Comparison of ENCODE assay signal across 20 mouse cellular contexts in genomic region chr10:86293880-86294279, GRCm38 (mm10). TPM values are rescaled to one million over a fixed set of nuclear protein-coding genes. Genes with fewer than 3 reads are reported as not detected.
DNase-seq lines count a peak whose midpoint lies in the region; ATAC-seq and TF ChIP-seq lines count a peak whose summit lies in the region.
"Had no signal": no experiment of that assay in that cellular context is flagged by ENCODE, and none has a peak within 500 bp of the region (broad histone marks: within the 10 kb centered on the region; RNA-seq: fewer than 3 reads in every experiment).

No protein-coding gene starts in this region.

- no peak overlapping the region for H3K4me2 ChIP-seq in forebrain, postnatal 0 days (ENCODE audit: low read depth)
- no peak overlapping the region for H3K4me2 ChIP-seq in forebrain, embryonic 13.5 days
- H3K4me2 ChIP-seq in midbrain, postnatal 0 days (ENCODE audit: low read depth, low read length, poor library complexity, severe bottlenecking): no peak overlapping the region
- H3K4me2 ChIP-seq in midbrain, embryonic 11.5 days: no peak overlapping the region
- H3K4me2 ChIP-seq in stomach, postnatal 0 days (replicated peaks; ENCODE audit: low read depth): no peak overlapping the region
- H3K4me2 ChIP-seq: heart, embryonic 15.5 days; liver, embryonic 12.5 days had no signal

- H3K27me3 ChIP-seq in forebrain, postnatal 0 days (ENCODE audit: insufficient read depth, low read length): no peaks in the 10 kb centered on the region
- H3K27me3 ChIP-seq in forebrain, embryonic 13.5 days: peaks cover under 1% of the 10 kb centered on the region; the same call in 1 of the 2 replicates
- H3K27me3 ChIP-seq in midbrain, postnatal 0 days (ENCODE audit: insufficient read depth, low read length): no peaks in the 10 kb centered on the region; the same call in 1 of the 2 replicates
- no peaks in the 10 kb centered on the region; the same call in 1 of the 2 replicates for H3K27me3 ChIP-seq in midbrain, embryonic 11.5 days (ENCODE audit: control insufficient read depth, insufficient read depth, low read length)
- H3K27me3 ChIP-seq in stomach, postnatal 0 days (ENCODE audit: control insufficient read depth, insufficient read depth, low read length): no peaks in the 10 kb centered on the region
- H3K27me3 ChIP-seq: heart, embryonic 15.5 days had no signal

- H3K4me3 ChIP-seq in forebrain, postnatal 0 days (ENCODE audit: low read depth, low read length): no peak overlapping the region
- no peak overlapping the region for H3K4me3 ChIP-seq in forebrain, embryonic 13.5 days
- H3K4me3 ChIP-seq in layer of hippocampus, adult 2 months: no peak overlapping the region
- no peak overlapping the region for H3K4me3 ChIP-seq in midbrain, postnatal 0 days (ENCODE audit: low read depth, low read length)
- no peak overlapping the region for H3K4me3 ChIP-seq in midbrain, embryonic 11.5 days (ENCODE audit: low read depth, low read length)
- no peak overlapping the region for H3K4me3 ChIP-seq in stomach, postnatal 0 days (ENCODE audit: low read depth, low read length)
- H3K4me3 ChIP-seq: heart, embryonic 15.5 days; hindbrain, embryonic 10.5 days; liver, embryonic 12.5 days had no signal

- H3K9me3 ChIP-seq in forebrain, postnatal 0 days (ENCODE audit: low read length): no peaks in the 10 kb centered on the region
- no peaks in the 10 kb centered on the region for H3K9me3 ChIP-seq in forebrain, embryonic 13.5 days (replicated peaks)
- H3K9me3 ChIP-seq in midbrain, postnatal 0 days (ENCODE audit: low read length): no peaks in the 10 kb centered on the region
- no peaks in the 10 kb centered on the region for H3K9me3 ChIP-seq in midbrain, embryonic 11.5 days (ENCODE audit: control insufficient read depth, low read length)
- no peaks in the 10 kb centered on the region for H3K9me3 ChIP-seq in stomach, postnatal 0 days (ENCODE audit: control insufficient read depth, low read length)
- H3K9me3 ChIP-seq: heart, embryonic 15.5 days; hindbrain, embryonic 10.5 days; liver, embryonic 12.5 days had no signal

- no peaks in the 10 kb centered on the region for H3K36me3 ChIP-seq in forebrain, postnatal 0 days (ENCODE audit: insufficient read depth)
- H3K36me3 ChIP-seq in forebrain, embryonic 13.5 days (ENCODE audit: poor library complexity, severe bottlenecking): no peaks in the 10 kb centered on the region
- no peaks in the 10 kb centered on the region for H3K36me3 ChIP-seq in midbrain, postnatal 0 days (ENCODE audit: insufficient read depth, low read length)
- no peaks in the 10 kb centered on the region for H3K36me3 ChIP-seq in midbrain, embryonic 11.5 days (ENCODE audit: control insufficient read depth, insufficient read depth, low read length)
- H3K36me3 ChIP-seq in stomach, postnatal 0 days (ENCODE audit: control insufficient read depth, insufficient read depth, low read length): no peaks in the 10 kb centered on the region
- H3K36me3 ChIP-seq: heart, embryonic 15.5 days; hindbrain, embryonic 10.5 days; liver, embryonic 12.5 days had no signal

- peak; percentile 14; the same call in 1 of the 2 replicates for TF ChIP-seq CTCF in forebrain, postnatal 0 days (IDR thresholded peaks at IDR 0.05; ENCODE audit: low read depth)
- peak; percentile 48 for TF ChIP-seq CTCF in layer of hippocampus, adult 2 months (conservative IDR thresholded peaks at IDR 0.05)
- peak; percentile 13; the same call in 1 of the 2 replicates for TF ChIP-seq CTCF in midbrain, postnatal 0 days (IDR thresholded peaks at IDR 0.05)
- peak; percentile 42 for TF ChIP-seq CTCF in stomach, postnatal 0 days (IDR thresholded peaks at IDR 0.05; ENCODE audit: low read depth)

- H3K4me1 ChIP-seq in forebrain, postnatal 0 days (ENCODE audit: insufficient read depth): no peaks in the 10 kb centered on the region
- 0 out of 2 replicates have a peak, but pooled peaks cover 6% of the 10 kb centered on the region for H3K4me1 ChIP-seq in forebrain, embryonic 13.5 days
- no peaks in the 10 kb centered on the region for H3K4me1 ChIP-seq in midbrain, postnatal 0 days (ENCODE audit: insufficient read depth, low read length)
- peaks cover 8% of the 10 kb centered on the region; the same call in 1 of the 2 replicates for H3K4me1 ChIP-seq in midbrain, embryonic 11.5 days (ENCODE audit: control insufficient read depth, insufficient read depth, low read length)
- no peaks in the 10 kb centered on the region for H3K4me1 ChIP-seq in stomach, postnatal 0 days (replicated peaks; ENCODE audit: control insufficient read depth, insufficient read depth)

- H3K27ac ChIP-seq in forebrain, postnatal 0 days (ENCODE audit: low read depth, low read length): no peak overlapping the region
- no peak overlapping the region for H3K27ac ChIP-seq in forebrain, embryonic 13.5 days
- H3K27ac ChIP-seq in layer of hippocampus, adult 2 months: no peak overlapping the region
- no peak overlapping the region for H3K27ac ChIP-seq in midbrain, postnatal 0 days (ENCODE audit: low read depth, low read length)
- H3K27ac ChIP-seq in midbrain, embryonic 11.5 days (ENCODE audit: low read depth, low read length): no peak overlapping the region
- H3K27ac ChIP-seq in stomach, postnatal 0 days (replicated peaks): no peak overlapping the region
- H3K27ac ChIP-seq: heart, embryonic 15.5 days; hindbrain, postnatal 0 days; liver, embryonic 12.5 days had no signal

- 72% methylated on average over 1 of the region's 1 CpGs for WGBS in forebrain, postnatal 0 days
- WGBS in forebrain, embryonic 13.5 days: 79% methylated on average over 1 of the region's 1 CpGs
- WGBS in midbrain, postnatal 0 days: 70% methylated on average over 1 of the region's 1 CpGs
- WGBS in midbrain, embryonic 11.5 days: 68% methylated on average over 1 of the region's 1 CpGs
- 77% methylated on average over 1 of the region's 1 CpGs for WGBS in stomach, postnatal 0 days

- ATAC-seq in forebrain, postnatal 0 days: no peak
- no peak for ATAC-seq in forebrain, embryonic 13.5 days
- ATAC-seq in midbrain, postnatal 0 days (ENCODE audit: low FRiP score): no peak
- no peak for ATAC-seq in midbrain, embryonic 11.5 days (ENCODE audit: low FRiP score)
- no peak for ATAC-seq in stomach, postnatal 0 days (ENCODE audit: low FRiP score, low TSS enrichment)
- ATAC-seq: hindbrain, postnatal 0 days; liver, embryonic 12.5 days had no signal

- DNase-seq in forebrain, postnatal 0 days: no peak
- DNase-seq in layer of hippocampus, adult 2 months (ENCODE audit: low spot score in 2 of 2): no peak
- DNase-seq in layer of hippocampus, adult 9-11 months: no peak
- DNase-seq in midbrain, postnatal 0 days (ENCODE audit: low spot score): no peak
- DNase-seq in midbrain, embryonic 11.5 days (ENCODE audit: low spot score, missing footprints): no peak
- DNase-seq in stomach, postnatal 0 days (ENCODE audit: low spot score): no peak
- no peak for DNase-seq in thymus, postnatal 36 days
- DNase-seq: adrenal gland, postnatal 36 days; cerebellum, adult 2 months; gastrocnemius, postnatal 10 days; heart, adult 18-20 months; kidney, adult 8-10 months; kidney, postnatal 36 days; lung, postnatal 10 days had no signal

- no peak overlapping the region for H3K9ac ChIP-seq in forebrain, postnatal 0 days
- H3K9ac ChIP-seq in forebrain, embryonic 13.5 days: no peak overlapping the region
- H3K9ac ChIP-seq in midbrain, postnatal 0 days (replicated peaks; ENCODE audit: low read length, poor library complexity, severe bottlenecking): no peak overlapping the region
- H3K9ac ChIP-seq in midbrain, embryonic 11.5 days (ENCODE audit: low read length): no peak overlapping the region
- H3K9ac ChIP-seq in stomach, postnatal 0 days (ENCODE audit: low read length): no peak overlapping the region
- H3K9ac ChIP-seq: heart, embryonic 15.5 days; liver, embryonic 12.5 days had no signal

- TF ChIP-seq EP300 in stomach, postnatal 0 days (optimal IDR thresholded peaks at IDR 0.05): no peak

RNA-seq across cellular contexts. Expression of gene Timp3, which starts 6.3 kb away (rescaled TPM):
- 33.5 and 62.9 TPM in 2 replicates for total RNA-seq in forebrain, postnatal 0 days (2014; rRNA removed)
- 17.2 and 33.6 TPM in 2 replicates for polyA plus RNA-seq in forebrain, postnatal 0 days (2015; fragmentation: Nextera tagmentation; extraction: Ambion mirVana)
- 13.3 and 13.6 TPM in 2 replicates for polyA plus RNA-seq in forebrain, embryonic 13.5 days (2015; fragmentation: Nextera tagmentation; extraction: Ambion mirVana)
- 10 to 100 TPM; 61.8 to 62.0 TPM for total RNA-seq in layer of hippocampus, adult 2 months (2021)
- total RNA-seq in midbrain, postnatal 0 days (2014; rRNA removed): 105 and 133 TPM in 2 replicates
- 39.1 and 47.3 TPM in 2 replicates for polyA plus RNA-seq in midbrain, postnatal 0 days (2015; fragmentation: Nextera tagmentation; extraction: Ambion mirVana)
- 20.2 and 20.7 TPM in 2 replicates for polyA plus RNA-seq in midbrain, embryonic 11.5 days (2014; fragmentation: Nextera tagmentation; extraction: Ambion mirVana)
- polyA plus RNA-seq in stomach, postnatal 0 days (2015; fragmentation: Nextera tagmentation; extraction: Ambion mirVana): 33.0 and 33.9 TPM in 2 replicates
- total RNA-seq: MEL had no signal
